Mouse (Mus musculus) MEL (cell line): ENCODE results near the gene Hells. TPM values are rescaled to one million over a fixed set of nuclear protein-coding genes. Genes with fewer than 3 reads are reported as not detected.

ENCODE experiments used
- DNase-seq: peaks from one replicate; pipeline ENCODE4 v3.0.0; 2011; ENCODE audit warnings: low read depth, low spot score
- H3K27ac ChIP-seq: 2 replicates; pipeline ENCODE4 v1.5.1; 2012; ENCODE audit warnings: low read depth, mild to moderate bottlenecking, control low read depth, low read length, moderate library complexity; ENCODE audit not compliant: control insufficient read depth
- H3K27me3 ChIP-seq, 2 experiments: fragments of 150-350 bp in 1 of 2; sonication (generic) in 1 of 2; 2 replicates each; pipeline ENCODE4 v1.6.1; 2012; ENCODE audit warnings: low read length in 2 of 2, mild to moderate bottlenecking in 2 of 2, improper control_type of control experiment in 1 of 2, moderate library complexity in 1 of 2; ENCODE audit not compliant: insufficient read depth in 2 of 2, control insufficient read depth in 1 of 2
- H3K36me3 ChIP-seq, 2 experiments: 2 replicates each; pipeline ENCODE4 v1.6.1; 2012 to 2014; ENCODE audit warnings: low read length in 2 of 2, improper control_type of control experiment in 1 of 2, inconsistent platforms in 1 of 2, mild to moderate bottlenecking in 1 of 2; ENCODE audit not compliant: insufficient read depth in 2 of 2, control insufficient read depth in 1 of 2
- H3K4me1 ChIP-seq, 2 experiments: fragments of 150-350 bp in 1 of 2; sonication (generic) in 1 of 2; 2 replicates each; pipeline ENCODE4 v1.6.1; 2012; ENCODE audit warnings: low read length in 2 of 2, improper control_type of control experiment in 1 of 2, mild to moderate bottlenecking in 1 of 2; ENCODE audit not compliant: insufficient read depth in 2 of 2, control insufficient read depth in 1 of 2
- H3K4me3 ChIP-seq, 2 experiments: fragments of 150-350 bp in 1 of 2; sonication (generic) in 1 of 2; 2 replicates each; pipeline ENCODE4 v1.5.1; 2012; ENCODE audit warnings: low read depth in 2 of 2, low read length in 2 of 2, mild to moderate bottlenecking in 2 of 2, moderate library complexity in 2 of 2, control low read depth in 1 of 2, improper control_type of control experiment in 1 of 2; ENCODE audit not compliant: control insufficient read depth in 1 of 2, insufficient read depth in 1 of 2
- H3K79me2 ChIP-seq: 2 replicates; pipeline ENCODE4 v1.6.1; 2012; ENCODE audit warnings: mild to moderate bottlenecking, low read length, moderate library complexity; ENCODE audit not compliant: control insufficient read depth, poor library complexity, insufficient read depth
- H3K9ac ChIP-seq: 2 replicates; pipeline ENCODE4 v1.6.1; 2012; ENCODE audit warnings: low read depth, mild to moderate bottlenecking, control low read depth, low read length, moderate library complexity; ENCODE audit not compliant: control insufficient read depth, poor library complexity, severe bottlenecking
- H3K9me3 ChIP-seq: fragments of 150-350 bp; sonication (generic); replicated peaks from 2 replicates; pipeline ENCODE4 v1.6.1; 2012; ENCODE audit warnings: mild to moderate bottlenecking, low read length, improper control_type of control experiment, moderate library complexity; ENCODE audit not compliant: insufficient read depth
- BHLHE40 ChIP-seq: IDR thresholded peaks from 2 replicates; pipeline ENCODE4 v1.6.1; 2012; ENCODE audit warnings: low read depth, mild to moderate bottlenecking, inconsistent platforms, low read length, improper control_type of control experiment, borderline replicate concordance
- CHD1 ChIP-seq: IDR thresholded peaks from 2 replicates; pipeline ENCODE4 v1.6.1; 2012; ENCODE audit warnings: low read depth, mild to moderate bottlenecking, inconsistent platforms, low read length, improper control_type of control experiment
- CHD2 ChIP-seq: IDR thresholded peaks from 2 replicates; pipeline ENCODE4 v1.6.1; 2011; ENCODE audit warnings: low read length, improper control_type of control experiment
- CTCF ChIP-seq, 3 experiments: IDR thresholded peaks in 2 of 3; conservative IDR thresholded peaks in 1 of 3; 2 replicates each; pipeline ENCODE4 v1.5.1; 2011 to 2012; ENCODE audit warnings: low read length in 3 of 3, low read depth in 2 of 3, mild to moderate bottlenecking in 2 of 3, improper control_type of control experiment in 1 of 3, inconsistent platforms in 1 of 3, mixed read lengths in 1 of 3, moderate library complexity in 1 of 3; ENCODE audit not compliant: control insufficient read depth in 1 of 3, insufficient read depth in 1 of 3, poor library complexity in 1 of 3, severe bottlenecking in 1 of 3
- E2F4 ChIP-seq: IDR thresholded peaks from 2 replicates; pipeline ENCODE4 v1.6.1; 2011; ENCODE audit warnings: low read depth, low read length, improper control_type of control experiment, borderline replicate concordance
- EP300 ChIP-seq, 2 experiments: IDR thresholded peaks; 2 replicates each; pipeline ENCODE4 v1.6.1; 2011; ENCODE audit warnings: improper control_type of control experiment in 2 of 2, low read length in 2 of 2, low read depth in 1 of 2, mild to moderate bottlenecking in 1 of 2
- ETS1 ChIP-seq: IDR thresholded peaks from 2 replicates; pipeline ENCODE4 v1.6.1; 2012; ENCODE audit warnings: low read depth, mild to moderate bottlenecking, inconsistent platforms, low read length, improper control_type of control experiment, moderate library complexity
- GABPA ChIP-seq: IDR thresholded peaks from 2 replicates; pipeline ENCODE4 v1.6.1; 2012; ENCODE audit warnings: low read depth, mild to moderate bottlenecking, inconsistent platforms, low read length, improper control_type of control experiment, moderate library complexity
- GATA1 ChIP-seq: IDR thresholded peaks from 2 replicates; pipeline ENCODE4 v1.6.1; 2011; ENCODE audit warnings: low read depth, low read length, improper control_type of control experiment
- HCFC1 ChIP-seq: IDR thresholded peaks from 2 replicates; pipeline ENCODE4 v1.6.1; 2012; ENCODE audit warnings: low read depth, mild to moderate bottlenecking, inconsistent platforms, low read length, improper control_type of control experiment, moderate library complexity
- JUND ChIP-seq: IDR thresholded peaks from 2 replicates; pipeline ENCODE4 v1.6.1; 2011; ENCODE audit warnings: low read depth, mild to moderate bottlenecking, improper control_type of control experiment, low read length
- KAT2A ChIP-seq: conservative IDR thresholded peaks from 2 replicates; pipeline ENCODE4 v1.6.1; 2012; ENCODE audit warnings: low read depth, low read length, improper control_type of control experiment, inconsistent platforms
- MAFK ChIP-seq: IDR thresholded peaks from 2 replicates; pipeline ENCODE4 v1.6.1; 2011; ENCODE audit warnings: low read depth, mild to moderate bottlenecking, low read length, improper control_type of control experiment, borderline replicate concordance
- MAX ChIP-seq: IDR thresholded peaks from 2 replicates; pipeline ENCODE4 v1.6.1; 2011; ENCODE audit warnings: low read length, improper control_type of control experiment
- MAZ ChIP-seq: IDR thresholded peaks from 2 replicates; pipeline ENCODE4 v1.6.1; 2012; ENCODE audit warnings: low read depth, mild to moderate bottlenecking, inconsistent platforms, low read length, improper control_type of control experiment
- MEF2A ChIP-seq: IDR thresholded peaks from 2 replicates; pipeline ENCODE4 v1.6.1; 2014; ENCODE audit warnings: low read depth, mild to moderate bottlenecking, inconsistent platforms, low read length, improper control_type of control experiment; ENCODE audit not compliant: poor library complexity, insufficient replicate concordance, severe bottlenecking; ENCODE audit errors: extremely low read depth
- MYB ChIP-seq: IDR thresholded peaks from 2 replicates; pipeline ENCODE4 v1.6.1; 2011; ENCODE audit warnings: mild to moderate bottlenecking, low read depth, low read length, improper control_type of control experiment
- MYC ChIP-seq: IDR thresholded peaks from 2 replicates; pipeline ENCODE4 v1.6.1; 2011; ENCODE audit warnings: low read depth, mild to moderate bottlenecking, low read length, improper control_type of control experiment, moderate library complexity
- NELFE ChIP-seq: IDR thresholded peaks from 2 replicates; pipeline ENCODE4 v1.6.1; 2011; ENCODE audit warnings: low read depth, low read length, improper control_type of control experiment
- NRF1 ChIP-seq: IDR thresholded peaks from 2 replicates; pipeline ENCODE4 v1.6.1; 2014; ENCODE audit warnings: low read depth, mild to moderate bottlenecking, inconsistent platforms, low read length, improper control_type of control experiment, moderate library complexity; ENCODE audit not compliant: poor library complexity, insufficient read depth, severe bottlenecking
- POLR2A ChIP-seq, 2 experiments: IDR thresholded peaks; 2 replicates each; pipeline ENCODE4 v1.6.1; 2011 to 2012; ENCODE audit warnings: low read length in 2 of 2, mild to moderate bottlenecking in 2 of 2, control low read depth in 1 of 2, improper control_type of control experiment in 1 of 2, low read depth in 1 of 2, moderate library complexity in 1 of 2; ENCODE audit not compliant: control insufficient read depth in 1 of 2, insufficient read depth in 1 of 2, poor library complexity in 1 of 2
- POLR2AphosphoS2 ChIP-seq: IDR thresholded peaks from 2 replicates; pipeline ENCODE4 v1.6.1; 2011; ENCODE audit warnings: low read length, improper control_type of control experiment
- POLR2AphosphoS5 ChIP-seq: IDR thresholded peaks from 2 replicates; pipeline ENCODE4 v1.6.1; 2012; ENCODE audit warnings: low read depth, borderline replicate concordance, mild to moderate bottlenecking, inconsistent platforms, low read length, moderate library complexity, mixed read lengths
- RAD21 ChIP-seq: IDR thresholded peaks from 2 replicates; pipeline ENCODE4 v1.6.1; 2011; ENCODE audit warnings: mild to moderate bottlenecking, low read depth, low read length, improper control_type of control experiment
- RCOR1 ChIP-seq: IDR thresholded peaks from 2 replicates; pipeline ENCODE4 v1.6.1; 2012; ENCODE audit warnings: low read depth, mild to moderate bottlenecking, inconsistent platforms, low read length, improper control_type of control experiment
- SIN3A ChIP-seq: IDR thresholded peaks from 2 replicates; pipeline ENCODE4 v1.6.1; 2012; ENCODE audit warnings: low read length, improper control_type of control experiment, inconsistent platforms
- SMC3 ChIP-seq: IDR thresholded peaks from 2 replicates; pipeline ENCODE4 v1.6.1; 2011; ENCODE audit warnings: low read depth, low read length, improper control_type of control experiment
- TAL1 ChIP-seq: IDR thresholded peaks from 2 replicates; pipeline ENCODE4 v1.6.1; 2012; ENCODE audit warnings: mild to moderate bottlenecking, inconsistent platforms, low read length, moderate library complexity, mixed read lengths
- TBP ChIP-seq: IDR thresholded peaks from 2 replicates; pipeline ENCODE4 v1.8.0; 2011; ENCODE audit warnings: low read depth, low read length, improper control_type of control experiment
- TCF12 ChIP-seq: IDR thresholded peaks from 2 replicates; pipeline ENCODE4 v1.6.1; 2014; ENCODE audit warnings: low read depth, mild to moderate bottlenecking, inconsistent platforms, low read length, improper control_type of control experiment, moderate library complexity
- USF1 ChIP-seq: IDR thresholded peaks from 2 replicates; pipeline ENCODE4 v1.6.1; 2014; ENCODE audit warnings: low read depth, mild to moderate bottlenecking, inconsistent platforms, low read length, improper control_type of control experiment, moderate library complexity
- USF2 ChIP-seq, 2 experiments: IDR thresholded peaks; 2 replicates each; pipeline ENCODE4 v1.6.1; 2011 to 2012; ENCODE audit warnings: improper control_type of control experiment in 2 of 2, low read length in 2 of 2, borderline replicate concordance in 1 of 2, inconsistent platforms in 1 of 2, low read depth in 1 of 2, mild to moderate bottlenecking in 1 of 2; ENCODE audit not compliant: insufficient read depth in 1 of 2
- ZC3H11A ChIP-seq: IDR thresholded peaks from 2 replicates; pipeline ENCODE4 v1.6.1; 2012; ENCODE audit warnings: low read depth, mild to moderate bottlenecking, inconsistent platforms, low read length, improper control_type of control experiment
- ZKSCAN1 ChIP-seq: IDR thresholded peaks from 2 replicates; pipeline ENCODE4 v1.6.1; 2012; ENCODE audit warnings: low read depth, mild to moderate bottlenecking, inconsistent platforms, low read length, improper control_type of control experiment, moderate library complexity
- ZMIZ1 ChIP-seq: IDR thresholded peaks from 2 replicates; pipeline ENCODE4 v1.6.1; 2012; ENCODE audit warnings: low read depth, mild to moderate bottlenecking, inconsistent platforms, low read length, improper control_type of control experiment, moderate library complexity
- ZNF384 ChIP-seq: IDR thresholded peaks from 2 replicates; pipeline ENCODE4 v1.6.1; 2012; ENCODE audit warnings: low read depth, mild to moderate bottlenecking, inconsistent platforms, low read length, improper control_type of control experiment
- polyA plus RNA-seq, 2 experiments: library from polyadenylated mRNA; stranded (reverse) in 1 of 2; unstranded in 1 of 2; fragments of >175 nt in 1 of 2; fragments of >200 nt in 1 of 2; gene quantifications; 2 replicates each; pipeline versions ENCODE4 v1.2.1 to v1.2.4; 2012; ENCODE audit warnings: low replicate concordance in 2 of 2, low read depth in 1 of 2; ENCODE audit not compliant: insufficient read length in 2 of 2, insufficient read depth in 1 of 2, missing spikeins in 1 of 2
- total RNA-seq: library from RNA; depleted of rRNA; stranded (reverse); fragments of 300-350 nt; gene quantifications from 2 replicates; pipeline ENCODE4 v1.2.3, GENCODE M21; 2012; rRNA removed

The Hells gene
- total RNA-seq = 56.3 and 56.8 TPM in 2 replicates
- polyA plus RNA-seq = 100 to 1,000 TPM in 1 of 2 experiments, not detected in 1; 159 TPM

- peak within 1 kb of the TSS; percentile 98 for H3K9ac ChIP-seq
- no peaks in the 10 kb centered on the region for H3K27me3 ChIP-seq
- H3K9me3 ChIP-seq = no peaks in the 10 kb centered on the region
- peaks cover 2 to 4% of the 10 kb centered on the region in 2 experiments; a peak in 3 of 4 replicates for H3K4me1 ChIP-seq
- H3K4me3 ChIP-seq = peak within 1 kb of the TSS; percentile 67 to 78
- peak within 1 kb of the TSS; percentile 68 for H3K27ac ChIP-seq
- peaks cover 28% of the 10 kb centered on the region for H3K79me2 ChIP-seq
- peak; percentile 95 for DNase-seq
- H3K36me3 ChIP-seq = peaks cover 5 to 35% of the 10 kb centered on the region in 2 experiments; a peak in 3 of 4 replicates
- TF ChIP-seq SIN3A (peak; percentile 2; the same call in 1 of the 2 replicates), MYC (no peak), MEF2A (no peak), USF1 (no peak), TBP (peak; percentile 77), CHD1 (no peak), NELFE (peak; percentile 90), KAT2A (no peak), JUND (no peak), ZNF384 (no peak), MAZ (no peak), EP300 (IDR thresholded peaks at IDR 0.05; ENCODE audit: low read depth in 1 of 2, low read length in 2 of 2) (no peak), RCOR1 (no peak), SMC3 (no peak), E2F4 (peak; percentile 98), NRF1 (no peak), POLR2A (IDR thresholded peaks at IDR 0.05; ENCODE audit: control insufficient read depth in 1 of 2, insufficient read depth in 1 of 2, low read depth in 1 of 2, low read length in 2 of 2, poor library complexity in 1 of 2) (peak; percentile 91 to 95), GABPA (no peak), TCF12 (no peak), ZMIZ1 (no peak), POLR2AphosphoS2 (peak; percentile 96), CHD2 (peak; percentile 94), POLR2AphosphoS5 (no peak), BHLHE40 (no peak), CTCF (IDR thresholded peaks at IDR 0.05 in 2 of 3, conservative IDR thresholded peaks at IDR 0.05 in 1 of 3; ENCODE audit: control insufficient read depth in 1 of 3, insufficient read depth in 1 of 3, low read depth in 2 of 3, low read length in 3 of 3, poor library complexity in 1 of 3, severe bottlenecking in 1 of 3) (no peak), TAL1 (no peak), MAX (peak; percentile 65), HCFC1 (peak; percentile 75), USF2 (IDR thresholded peaks at IDR 0.05; ENCODE audit: borderline replicate concordance in 1 of 2, insufficient read depth in 1 of 2, low read depth in 1 of 2, low read length in 2 of 2) (no peak), GATA1 (no peak), MYB (no peak), RAD21 (no peak), ZKSCAN1 (no peak), ZC3H11A (no peak), MAFK (no peak), ETS1 (no peak)
These were observed at the start of gene Hells for GRCm38 (mm10) chr19:38930788-38931565. Hells (plus strand) TSS chr19:38930915.
